Mouse (Mus musculus) left cerebral cortex, adult 18-20 months (tissue): ENCODE data around the gene Dr1. TPM values are rescaled to one million over a fixed set of nuclear protein-coding genes. Genes with fewer than 3 reads are reported as not detected.

Source experiments
- total RNA-seq, 2 experiments: library from RNA; stranded (reverse); gene quantifications; 2 replicates each; pipeline ENCODE4 v1.2.3; 2021

Dr1 gene
- total RNA-seq, 2 experiments from 2014 or later: 36.1 to 37.0 TPM

Other genes starting within 250 kb of the Dr1 start
- 10 to 100 TPM; 57.4 to 58.0 TPM for gene Mtf2, start 203.2 kb upstream of the Dr1 start, total RNA-seq
- gene Tmed5, start 136.3 kb upstream of the Dr1 start, total RNA-seq: 10 to 100 TPM; 28.6 to 30.3 TPM
- 1 to 10 TPM; 1.4 to 1.6 TPM for gene Ccdc18, start 136.0 kb upstream of the Dr1 start, total RNA-seq
- 10 to 100 TPM; 12.4 to 13.0 TPM for gene Pigg, start 43.7 kb downstream of the Dr1 start, total RNA-seq
- 10 to 100 TPM; 56.6 to 62.8 TPM for gene Gm42517, start 99.0 kb downstream of the Dr1 start, total RNA-seq
- under 1 TPM; 0.42 to 0.66 TPM for gene Pde6b, start 119.5 kb downstream of the Dr1 start, total RNA-seq
- 100 to 1,000 TPM; 232 to 256 TPM for gene Atp5k, start 165.6 kb downstream of the Dr1 start, total RNA-seq
- gene Mfsd7a, start 180.0 kb downstream of the Dr1 start, total RNA-seq: under 1 TPM; 0.74 to 0.87 TPM
- gene Pcgf3, start 192.3 kb downstream of the Dr1 start, total RNA-seq: 10 to 100 TPM; 37.5 to 41.8 TPM